Mouse (Mus musculus) midbrain, postnatal 0 days (tissue): ENCODE results near the gene Runx1. TPM values are rescaled to one million over a fixed set of nuclear protein-coding genes. Genes with fewer than 3 reads are reported as not detected.

Source experiments
- ATAC-seq: fragments of 200-750 bp; cut with Nextera tagmentation; 2 replicates; pipeline ENCODE4 v1.8.0; 2017; ENCODE audit warnings: moderate number of reproducible peaks, mild to moderate bottlenecking, moderate TSS enrichment, moderate library complexity; ENCODE audit not compliant: low FRiP score
- DNase-seq: peaks from one replicate; pipeline ENCODE4 v3.0.0-alpha.2; 2015; ENCODE audit warnings: low spot score
- H3K27ac ChIP-seq: fragments of 300-500 bp; sonication (generic); 2 replicates; pipeline ENCODE4 v1.5.1; 2014; ENCODE audit warnings: low read depth, mild to moderate bottlenecking, low read length, mixed read lengths
- H3K27me3 ChIP-seq: fragments of 300-500 bp; sonication (generic); 2 replicates; pipeline ENCODE4 v1.6.1; 2014; ENCODE audit warnings: low read length, control low read depth, mixed read lengths; ENCODE audit not compliant: insufficient read depth
- H3K36me3 ChIP-seq: fragments of 300-500 bp; sonication (generic); 2 replicates; pipeline ENCODE4 v1.6.1; 2014; ENCODE audit warnings: low read length, control low read depth, mixed read lengths; ENCODE audit not compliant: insufficient read depth
- H3K4me1 ChIP-seq: fragments of 300-500 bp; sonication (generic); 2 replicates; pipeline ENCODE4 v1.6.1; 2014; ENCODE audit warnings: mild to moderate bottlenecking, control low read depth, antibody characterized with exemption, low read length, mixed read lengths; ENCODE audit not compliant: insufficient read depth
- H3K4me2 ChIP-seq: fragments of 300-500 bp; sonication (generic); 2 replicates; pipeline ENCODE4 v1.6.1; 2014; ENCODE audit warnings: low read depth, mild to moderate bottlenecking, low read length, mixed read lengths; ENCODE audit not compliant: poor library complexity, severe bottlenecking
- H3K4me3 ChIP-seq: fragments of 300-500 bp; sonication (generic); 2 replicates; pipeline ENCODE4 v1.5.1; 2014; ENCODE audit warnings: low read depth, mild to moderate bottlenecking, low read length, moderate library complexity
- H3K9ac ChIP-seq: fragments of 300-500 bp; sonication (generic); replicated peaks from 2 replicates; pipeline ENCODE4 v1.6.1; 2014; ENCODE audit warnings: mild to moderate bottlenecking, low read length, moderate library complexity, mixed read lengths; ENCODE audit not compliant: poor library complexity, severe bottlenecking
- H3K9me3 ChIP-seq: fragments of 300-500 bp; sonication (generic); 2 replicates; pipeline ENCODE4 v1.6.1; 2016; ENCODE audit warnings: low read length, control low read depth
- CTCF ChIP-seq: IDR thresholded peaks from 2 replicates; pipeline ENCODE4 v1.5.1; 2016; ENCODE audit warnings: antibody characterized with exemption, mild to moderate bottlenecking
- WGBS: fragments of 180-500 bp; shearing (Covaris S2); extraction: QIAGEN DNeasy Blood & Tissue Kit; methylation state at CpG from one replicate; pipeline ENCODE4 v1.1.7; 2014; 5-methylcytosine and 5-hydroxymethylcytosine counted together
- polyA plus RNA-seq: library from polyadenylated mRNA; unstranded; fragments of >200 nt; fragmentation: Nextera tagmentation; extraction: Ambion mirVana; gene quantifications from 2 replicates; pipeline ENCODE4 v1.2.1, GENCODE M21; 2015
- total RNA-seq: library from RNA; depleted of rRNA; stranded (reverse); fragments of >200 nt; gene quantifications from 2 replicates; pipeline ENCODE4 v1.2.3, GENCODE M21; 2014

The Runx1 gene
- total and polyA plus RNA-seq, 2 experiments from 2014 or later = 0.64 to 2.0 TPM

DNA sequence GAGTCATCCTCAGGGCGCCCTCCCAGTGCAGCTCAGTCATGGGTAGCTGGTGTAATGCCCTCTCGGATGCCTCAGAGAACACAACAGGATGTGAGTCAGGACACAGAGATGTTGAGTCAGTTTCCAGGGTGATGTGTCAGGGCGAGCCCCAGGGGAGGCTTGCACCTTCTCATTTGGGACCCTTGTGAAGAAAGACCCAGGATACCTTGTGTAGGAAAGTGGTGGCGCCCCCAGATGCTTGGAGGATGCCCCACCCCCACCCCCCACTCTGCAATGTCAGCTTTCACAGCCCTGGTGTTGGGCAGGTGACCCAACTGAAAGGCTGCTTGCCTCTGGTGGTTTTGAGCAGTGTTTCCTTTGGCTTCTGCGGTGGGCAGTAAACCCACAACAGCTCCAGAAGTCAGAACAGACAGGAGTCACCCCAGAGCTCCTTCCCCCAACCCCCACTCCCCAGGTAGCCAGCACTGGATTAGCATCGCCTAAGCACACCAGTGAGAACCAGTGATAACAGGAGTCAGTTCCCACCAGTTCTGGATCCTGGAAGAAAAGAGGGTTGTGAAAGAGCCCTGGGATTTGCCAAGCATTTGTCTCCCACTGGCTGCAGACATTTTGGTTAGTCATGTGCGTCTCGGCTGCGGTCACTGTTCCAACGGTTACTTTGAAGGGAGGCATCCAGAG, 205.0 kb downstream of the Runx1 start:
- Histone ChIP-seq H3K36me3 (no peaks in the 10 kb centered on the region), H3K4me1 (no peaks in the 10 kb centered on the region), H3K9ac (no peak overlapping the region), H3K4me3 (no peak overlapping the region), H3K4me2 (no peak overlapping the region), H3K27ac (no peak overlapping the region), H3K27me3 (no peaks in the 10 kb centered on the region), H3K9me3 (peaks cover 3% of the 10 kb centered on the region; the same call in 1 of the 2 replicates)
- TF ChIP-seq CTCF = no peak
- WGBS = 63% methylated on average over 10 of the region's 10 CpGs
- no peak for DNase-seq
- ATAC-seq = no peak

DNA sequence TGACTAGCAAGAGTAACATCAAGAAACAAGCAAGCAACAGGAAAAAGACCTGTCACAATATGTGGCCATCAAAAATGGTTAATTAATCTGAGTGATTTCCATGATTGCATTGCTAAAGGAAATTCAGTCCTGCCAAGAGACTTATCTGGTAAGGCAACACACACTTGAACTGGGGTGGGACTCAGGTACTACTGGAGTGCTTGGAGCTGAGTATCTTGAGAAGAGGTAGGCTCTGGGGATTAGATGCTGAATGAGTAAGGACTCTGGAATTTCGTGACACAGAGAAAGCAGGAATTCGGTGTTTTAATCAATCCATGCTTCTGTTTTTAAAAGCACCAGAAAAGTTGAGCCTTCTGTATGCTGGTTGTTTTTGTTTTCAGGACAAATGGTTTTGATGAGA, 209.1 kb downstream of the Runx1 start:
- H3K4me3 ChIP-seq = no peak overlapping the region
- no peak overlapping the region for H3K4me2 ChIP-seq
- ATAC-seq (no peak), DNase-seq (no peak)
- no peaks in the 10 kb centered on the region for H3K36me3 ChIP-seq
- peaks cover 3% of the 10 kb centered on the region; the same call in 1 of the 2 replicates for H3K9me3 ChIP-seq
- no peak overlapping the region for H3K9ac ChIP-seq
- 100% methylated on average over 2 of the region's 2 CpGs for WGBS
- H3K27me3 ChIP-seq = no peaks in the 10 kb centered on the region
- no peaks in the 10 kb centered on the region for H3K4me1 ChIP-seq
- no peak overlapping the region for H3K27ac ChIP-seq
- TF ChIP-seq CTCF = no peak

GRCm38 (mm10) chr16:92615234-92615799, 210.6 kb downstream of the Runx1 start:
- no peak for DNase-seq
- peaks cover 3% of the 10 kb centered on the region; the same call in 1 of the 2 replicates for H3K9me3 ChIP-seq
- no peaks in the 10 kb centered on the region for H3K36me3 ChIP-seq
- 0 out of 2 replicates have a peak, but pooled peaks cover 3% of the 10 kb centered on the region for H3K4me1 ChIP-seq
- ATAC-seq = no peak
- H3K27ac ChIP-seq = no peak overlapping the region
- no peak overlapping the region for H3K9ac ChIP-seq
- 94% methylated on average over 15 of the region's 15 CpGs for WGBS
- TF ChIP-seq CTCF = peak; percentile 23; the same call in 1 of the 2 replicates
- no peak overlapping the region for H3K4me3 ChIP-seq
- H3K4me2 ChIP-seq = no peak overlapping the region
- no peaks in the 10 kb centered on the region for H3K27me3 ChIP-seq

- H3K9ac ChIP-seq = no peak overlapping the region
- H3K36me3 ChIP-seq = no peaks in the 10 kb centered on the region
- 0 out of 2 replicates have a peak, but pooled peaks cover 3% of the 10 kb centered on the region for H3K4me1 ChIP-seq
- ATAC-seq = no peak
- WGBS = 43% methylated on average over 8 of the region's 8 CpGs
- no peak overlapping the region for H3K4me2 ChIP-seq
- H3K27ac ChIP-seq = no peak overlapping the region
- DNase-seq = no peak
- TF ChIP-seq CTCF = no peak
- H3K9me3 ChIP-seq = peaks cover 2% of the 10 kb centered on the region; the same call in 1 of the 2 replicates
- no peak overlapping the region for H3K4me3 ChIP-seq
- H3K27me3 ChIP-seq = 0 out of 2 replicates have a peak, but pooled peaks cover 5% of the 10 kb centered on the region
Measured at GRCm38 (mm10) chr16:92612546-92612945, 213.4 kb downstream of the Runx1 start.

- H3K27ac ChIP-seq = no peak overlapping the region
- ATAC-seq = no peak
- 0 out of 2 replicates have a peak, but pooled peaks cover 3% of the 10 kb centered on the region for H3K4me1 ChIP-seq
- no peaks in the 10 kb centered on the region for H3K36me3 ChIP-seq
- no peak overlapping the region for H3K4me3 ChIP-seq
- TF ChIP-seq CTCF = no peak
- no peak overlapping the region for H3K4me2 ChIP-seq
- no peak for DNase-seq
- H3K9me3 ChIP-seq = no peaks in the 10 kb centered on the region
- WGBS = 82% methylated on average over 12 of the region's 12 CpGs
- no peak overlapping the region for H3K9ac ChIP-seq
- H3K27me3 ChIP-seq = 0 out of 2 replicates have a peak, but pooled peaks cover 5% of the 10 kb centered on the region
Measured at GRCm38 (mm10) chr16:92611641-92612149, 214.3 kb downstream of the Runx1 start.

DNA sequence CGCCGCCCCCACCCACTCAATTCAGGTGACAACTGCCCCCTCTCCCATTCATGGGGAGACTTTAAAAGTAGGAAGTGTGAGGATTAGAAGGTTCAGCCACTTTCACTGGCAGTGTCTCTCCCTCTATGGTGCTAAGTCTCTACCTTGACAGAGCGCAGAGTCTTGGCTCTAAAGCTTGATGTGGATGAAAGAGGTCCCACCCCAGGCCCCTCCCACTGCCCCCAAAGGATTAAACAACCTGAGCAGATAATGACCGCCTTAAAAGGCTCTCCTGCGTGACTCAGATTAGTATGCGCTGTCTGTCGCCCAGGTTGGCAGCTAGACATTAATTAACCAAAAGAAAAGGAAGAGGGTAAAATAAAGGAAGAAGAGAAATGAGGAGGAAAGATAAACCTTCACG, 215.5 kb downstream of the Runx1 start:
- 46% methylated on average over 8 of the region's 8 CpGs for WGBS
- Histone ChIP-seq H3K36me3 (no peaks in the 10 kb centered on the region), H3K27ac (no peak overlapping the region), H3K9me3 (no peaks in the 10 kb centered on the region), H3K4me2 (no peak overlapping the region), H3K4me1 (0 out of 2 replicates have a peak, but pooled peaks cover 3% of the 10 kb centered on the region), H3K27me3 (peaks cover 10% of the 10 kb centered on the region; the same call in 1 of the 2 replicates), H3K9ac (no peak overlapping the region), H3K4me3 (no peak overlapping the region)
- DNase-seq (no peak), ATAC-seq (no peak)
- no peak for TF ChIP-seq CTCF
